Mouse (Mus musculus) heart, adult 2 months (tissue): ENCODE results near the gene Rnf157.

Experiments used
- CTCF ChIP-seq: fragments of 200-600 bp; IDR thresholded peaks from 2 replicates; pipeline ENCODE4 v1.8.1; 2022; ENCODE audit warnings: antibody characterized with exemption, mild to moderate bottlenecking, moderate library complexity
- EP300 ChIP-seq: fragments of 200-500 bp; IDR thresholded peaks from 2 replicates; pipeline ENCODE4 v1.6.1; 2011; ENCODE audit warnings: low read depth, low read length, control low read depth; ENCODE audit not compliant: insufficient read depth
- POLR2A ChIP-seq: fragments of 200-500 bp; IDR thresholded peaks from 2 replicates; pipeline ENCODE4 v1.6.1; 2011; ENCODE audit warnings: mild to moderate bottlenecking, low read depth, low read length, control low read depth; ENCODE audit not compliant: insufficient read depth

DNA sequence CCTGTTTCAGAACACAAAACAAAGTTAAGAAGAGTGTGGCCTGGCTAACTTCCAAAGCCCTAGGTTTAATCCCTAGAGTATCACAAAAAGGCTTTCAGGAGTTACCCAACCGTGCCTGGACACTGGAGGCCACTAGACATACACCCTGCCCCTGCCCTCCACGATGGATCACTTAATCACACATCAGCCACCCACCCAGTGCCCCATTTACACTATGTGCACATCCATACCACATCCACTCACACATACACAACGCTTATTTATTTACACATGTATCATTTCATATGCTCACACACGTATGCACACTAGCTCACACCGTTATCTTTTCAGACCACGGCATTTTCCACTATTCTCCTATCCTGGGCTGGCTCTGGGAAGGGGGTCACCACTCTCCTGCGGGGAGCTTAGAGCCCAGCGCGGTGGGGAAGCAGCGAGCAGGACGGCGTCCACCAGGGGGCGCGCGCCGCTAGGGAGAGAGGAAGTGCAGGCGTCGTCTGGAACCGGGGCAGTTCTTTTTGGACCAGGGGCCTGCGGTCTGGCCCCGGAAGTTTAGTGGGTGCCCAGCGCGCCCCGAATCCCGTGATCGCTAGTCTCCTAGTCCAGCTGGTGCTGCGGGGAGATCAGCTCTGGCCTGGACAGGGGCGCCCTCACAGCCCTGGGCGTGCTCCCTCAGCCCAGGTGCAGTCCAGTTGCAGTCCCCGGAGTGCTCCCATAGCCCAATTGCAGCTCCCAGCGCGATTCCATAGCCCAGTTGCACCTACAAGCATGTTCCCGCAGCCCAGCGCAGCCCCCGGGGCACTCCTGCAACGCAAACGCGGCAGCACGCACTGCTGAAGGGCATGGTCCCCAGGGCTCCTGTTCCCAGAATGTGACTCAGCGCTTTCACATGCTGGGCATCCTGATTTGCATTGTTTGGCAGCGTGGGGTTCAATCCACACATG lies 93.8 kb downstream of the Rnf157 start:
- TF ChIP-seq CTCF (no peak; the same call in 1 of the 2 replicates), POLR2A (no peak), EP300 (peak; percentile 65; the same call in 1 of the 2 replicates)
